Mouse (Mus musculus): ENCODE data around the gene Grin3b. TPM values are rescaled to one million over a fixed set of nuclear protein-coding genes. Genes with fewer than 3 reads are reported as not detected.

The Grin3b gene
- total RNA-seq, 2 experiments from 2014 or later = 0.10 to 0.19 TPM

- intact Hi-C loops (cut with DNase I) = no loop called here
- no peak for DNase-seq
Measured at GRCm38 (mm10) chr10:80003374-80004232, 33.1 kb downstream of the Grin3b start.

DNA sequence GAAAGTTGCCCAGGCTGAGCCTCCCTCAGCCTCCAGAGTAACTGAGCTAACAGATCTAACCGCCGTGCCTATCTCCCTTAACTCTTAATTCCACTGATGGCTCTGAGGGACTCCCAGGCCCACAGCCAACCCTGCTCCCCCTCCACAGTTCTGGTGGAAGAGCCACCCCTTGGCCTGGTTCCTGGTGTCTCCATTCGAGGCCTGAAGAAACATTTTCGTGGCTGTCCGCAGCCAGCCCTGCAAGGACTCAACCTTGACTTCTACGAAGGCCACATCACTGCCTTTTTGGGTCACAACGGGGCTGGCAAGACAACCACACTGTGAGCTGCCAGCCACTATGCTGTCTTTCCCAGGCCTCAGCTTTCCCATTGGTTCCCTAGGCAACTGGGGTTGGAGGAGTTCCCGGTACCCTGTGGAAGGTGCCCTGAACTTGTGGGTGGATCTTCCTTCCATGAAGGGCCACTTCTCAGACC lies 33.8 kb downstream of the Grin3b start:
- intact Hi-C loops (cut with DNase I) = no loop called here
- no peak for DNase-seq

GRCm38 (mm10) chr10:80011740-80012139 lies 41.2 kb downstream of the Grin3b start:
- intact Hi-C loops (cut with DNase I) = no loop called here
- DNase-seq = no peak

DNA sequence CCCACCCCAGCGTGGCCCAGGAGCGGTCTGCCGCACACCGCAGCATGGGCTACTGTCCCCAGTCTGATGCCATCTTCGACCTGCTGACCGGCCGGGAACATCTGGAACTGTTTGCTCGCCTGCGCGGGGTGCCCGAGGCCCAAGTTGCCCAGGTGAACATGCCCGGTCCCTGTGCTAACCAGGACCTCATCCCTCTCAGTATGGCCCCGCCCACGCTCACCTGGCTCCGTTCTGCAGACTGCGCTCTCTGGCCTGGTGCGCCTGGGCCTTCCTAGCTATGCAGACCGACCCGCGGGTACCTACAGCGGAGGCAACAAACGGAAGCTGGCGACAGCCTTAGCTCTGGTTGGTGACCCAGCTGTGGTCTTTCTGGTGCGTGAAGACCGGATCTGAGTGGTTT lies 43.1 kb downstream of the Grin3b start:
- no peak for DNase-seq
- intact Hi-C loops (cut with DNase I) = no loop called here

GRCm38 (mm10) chr10:80014484-80015290 lies 44.2 kb downstream of the Grin3b start:
- DNase-seq = no peak
- intact Hi-C loops (cut with DNase I) = no loop called here

DNA sequence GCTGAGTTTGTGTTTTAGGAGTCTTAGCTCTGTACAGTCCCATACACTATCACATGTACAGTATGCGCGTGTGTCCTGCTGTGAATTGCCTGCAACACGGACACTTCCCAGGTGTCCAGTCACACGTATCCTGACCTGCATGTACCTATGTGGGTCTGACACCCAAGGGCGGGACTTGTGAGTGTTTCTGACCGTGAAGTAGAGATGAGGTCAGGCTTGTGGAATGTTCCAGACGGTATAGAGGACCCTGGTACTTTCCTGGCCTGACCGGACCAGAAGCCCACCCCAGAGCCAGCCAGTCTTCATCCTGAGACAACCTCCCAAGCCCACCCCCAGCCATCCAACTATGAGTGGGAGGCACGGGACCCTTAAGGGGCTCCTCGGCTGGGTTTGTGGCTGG lies 45.1 kb downstream of the Grin3b start:
- DNase-seq = no peak
- intact Hi-C loops (cut with DNase I) = no loop called here

GRCm38 (mm10) chr10:80016511-80016910 lies 46.0 kb downstream of the Grin3b start, which contains the start of gene Arhgap45:
Gene Arhgap45 (plus strand): TSS chr10:80016653.
- peak in 1 of 2 experiments; percentile 37 for DNase-seq

GRCm38 (mm10) chr10:80016931-80017330 lies 46.4 kb downstream of the Grin3b start:
- intact Hi-C loops (cut with DNase I) = no loop called here
- DNase-seq = no peak

More at GRCm38 (mm10) chr10:80016511-80016910, 46.0 kb downstream of the Grin3b start, which contains the start of gene Arhgap45:
- intact Hi-C loops (cut with DNase I) = no loop called here

DNA sequence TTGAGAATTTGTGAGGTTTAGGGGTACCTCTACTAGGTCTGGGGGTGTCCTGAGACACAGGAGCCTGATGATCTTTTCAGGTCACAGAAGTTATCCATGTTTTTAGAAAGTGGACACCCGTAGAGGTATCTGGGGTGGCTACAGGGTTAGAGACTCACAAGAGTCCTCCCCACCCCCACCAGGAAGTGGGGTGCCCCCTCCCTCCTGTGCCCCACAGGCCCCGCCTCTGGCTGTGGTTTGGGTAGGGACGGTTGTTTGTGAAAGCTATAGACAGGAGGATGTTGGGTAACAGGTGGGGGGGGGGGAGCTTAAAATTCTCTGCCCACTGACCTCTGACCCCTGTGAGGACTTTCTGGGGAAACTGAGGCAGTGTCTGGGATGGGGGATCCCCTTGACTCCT lies 46.8 kb downstream of the Grin3b start:
- intact Hi-C loops (cut with DNase I) = no loop called here
- peak; percentile 44 to 52 for DNase-seq

DNA sequence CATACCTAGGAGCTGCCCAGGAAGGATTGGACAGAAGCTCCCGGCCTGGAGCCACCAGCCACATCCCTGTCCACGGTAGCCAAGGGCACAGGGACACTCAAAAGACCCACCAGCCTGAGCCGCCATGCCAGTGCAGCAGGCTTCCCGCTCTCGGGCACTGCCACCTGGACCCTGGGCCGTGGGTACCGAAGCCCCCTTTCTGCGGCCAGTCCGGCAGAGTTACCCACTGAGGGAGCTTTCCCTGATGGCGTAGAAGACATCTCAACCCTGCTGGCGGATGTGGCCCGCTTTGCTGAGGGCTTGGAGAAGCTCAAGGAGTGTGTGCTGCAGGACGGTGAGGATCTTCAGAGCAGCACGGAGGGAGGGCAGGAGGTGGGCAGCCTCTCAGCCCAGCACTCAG lies 47.3 kb downstream of the Grin3b start:
- intact Hi-C loops (cut with DNase I) = no loop called here
- DNase-seq = no peak

DNA sequence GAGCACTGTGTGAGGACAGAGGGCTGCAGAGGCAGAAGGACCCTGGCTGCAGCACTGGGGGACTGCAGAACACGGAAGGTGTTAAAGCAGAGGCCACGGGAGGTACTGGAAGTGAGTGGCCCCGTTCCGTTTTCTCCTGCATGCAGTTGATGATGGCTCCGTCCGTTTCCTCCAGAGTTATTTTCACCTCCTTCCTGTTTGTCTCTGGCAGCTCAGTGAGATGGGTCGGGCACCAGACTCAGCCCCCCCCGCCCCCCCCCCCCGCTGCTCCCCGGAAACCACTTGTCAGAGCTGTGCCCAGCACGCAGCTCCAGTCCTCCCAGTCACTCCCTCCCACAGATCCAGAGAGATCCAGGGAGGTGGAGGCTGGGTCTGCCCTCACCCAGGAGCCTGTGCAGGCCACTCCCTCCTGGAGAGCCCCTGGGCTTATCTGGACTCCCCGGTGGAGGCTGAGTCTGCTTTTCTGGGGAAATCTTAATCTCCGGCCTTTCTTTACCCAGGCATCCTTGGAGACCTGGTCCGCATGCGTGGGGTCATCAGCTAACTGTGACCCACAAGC lies 48.3 kb downstream of the Grin3b start:
- intact Hi-C loops (cut with DNase I) = no loop called here
- peak in 1 of 2 experiments; percentile 51 for DNase-seq

GRCm38 (mm10) chr10:80019471-80020131 lies 49.1 kb downstream of the Grin3b start:
- DNase-seq = peak in 1 of 2 experiments; percentile 39
- intact Hi-C loops (cut with DNase I) = no loop called here

DNA sequence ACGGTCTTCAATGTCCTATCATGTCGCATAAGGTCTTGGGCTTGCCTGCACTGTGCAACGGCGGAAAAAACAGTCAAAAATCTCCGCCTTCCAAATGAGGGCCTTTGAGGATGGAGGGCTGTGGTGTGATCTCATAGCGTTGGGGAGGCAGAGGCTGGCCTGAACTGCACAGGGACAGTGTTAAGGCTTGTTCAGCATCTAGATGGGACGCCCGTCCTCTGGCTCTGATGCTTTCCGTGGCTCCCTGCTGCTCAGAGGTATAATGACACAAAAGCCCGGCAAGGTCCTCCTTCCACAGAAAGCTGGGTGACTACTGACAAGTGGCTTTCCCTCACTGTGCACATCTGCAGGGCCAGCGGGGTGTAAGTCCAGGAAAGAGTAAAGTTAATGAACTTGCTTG lies 49.7 kb downstream of the Grin3b start:
- no peak for DNase-seq
- intact Hi-C loops (cut with DNase I) = no loop called here

- DNase-seq = no peak
- intact Hi-C loops (cut with DNase I) = no loop called here
Measured at GRCm38 (mm10) chr10:80020603-80021319, 50.2 kb downstream of the Grin3b start.

DNA sequence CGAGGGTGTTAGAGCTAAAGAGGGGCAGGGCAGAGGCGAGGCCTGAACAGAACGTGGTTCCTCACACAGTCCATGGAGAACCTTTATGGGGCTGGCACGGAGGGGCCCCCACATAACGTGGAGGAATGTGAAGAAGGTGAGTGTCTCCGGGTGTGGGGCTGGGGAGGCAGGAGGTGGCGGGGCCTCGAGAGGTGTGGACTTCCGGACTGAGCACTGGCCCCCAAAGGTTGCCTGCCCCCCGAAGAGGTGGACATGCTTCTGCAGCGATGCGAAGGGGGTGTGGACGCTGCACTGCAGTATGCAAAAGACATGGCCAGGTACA lies 50.8 kb downstream of the Grin3b start:
- intact Hi-C loops (cut with DNase I) = no loop called here
- no peak for DNase-seq

- DNase-seq = no peak
- intact Hi-C loops (cut with DNase I) = no loop called here
Measured at GRCm38 (mm10) chr10:80022164-80022563, 51.6 kb downstream of the Grin3b start.

DNA sequence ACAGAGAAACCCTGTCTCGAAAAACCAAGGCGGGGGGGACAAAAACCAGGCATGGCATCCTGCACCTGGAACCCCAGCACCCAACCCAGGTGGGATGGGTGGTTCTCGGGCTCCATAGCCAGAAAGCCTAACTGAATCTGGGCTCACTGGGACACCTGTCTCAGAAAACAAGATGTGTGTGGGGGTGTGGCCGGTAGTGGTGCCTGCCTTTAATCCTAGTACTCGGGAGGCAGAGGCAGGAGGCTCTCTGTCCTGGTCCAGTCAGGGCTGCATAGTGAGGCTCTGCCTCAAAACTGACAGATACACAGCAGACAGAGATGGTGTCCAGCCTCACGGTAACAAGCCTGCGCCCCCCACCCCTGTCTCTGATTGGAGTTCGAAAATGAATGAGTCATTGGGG lies 52.3 kb downstream of the Grin3b start:
- intact Hi-C loops (cut with DNase I) = no loop called here
- no peak for DNase-seq

DNA sequence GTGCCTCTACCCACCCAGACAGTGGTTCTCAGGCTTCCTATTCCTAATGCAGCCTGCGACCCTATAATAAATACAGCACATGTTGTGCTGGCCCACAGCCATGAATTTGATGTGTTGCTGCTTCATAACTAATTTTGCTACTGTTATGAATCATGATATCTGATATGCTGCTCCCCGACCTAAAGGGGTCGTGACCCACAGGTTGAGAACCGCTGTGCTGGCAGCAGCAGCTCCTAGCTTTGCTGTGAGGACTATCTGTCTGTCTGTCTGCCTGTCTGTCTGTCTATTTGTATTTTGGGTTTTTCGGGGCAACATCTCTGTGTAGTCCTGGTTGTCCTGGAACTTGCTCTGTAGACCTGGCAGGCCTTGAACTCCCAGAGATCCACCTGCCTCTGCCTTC lies 53.2 kb downstream of the Grin3b start:
- no peak for DNase-seq
- intact Hi-C loops (cut with DNase I) = no loop called here

GRCm38 (mm10) chr10:80024229-80025043 lies 53.9 kb downstream of the Grin3b start:
- no peak for DNase-seq
- intact Hi-C loops (cut with DNase I) = no loop called here
